Mouse (Mus musculus) heart, postnatal 10 days (tissue): ENCODE results near the gene Gm11115. TPM values are rescaled to one million over a fixed set of nuclear protein-coding genes. Genes with fewer than 3 reads are reported as not detected.

Experiments
- DNase-seq, 2 experiments: peaks; one replicate each; pipeline ENCODE4 v3.0.0; 2021
- intact Hi-C: fragments of 180-260 bp; cut with DNase I; formaldehyde crosslinking; loops from one replicate; pipeline ENCODE4 v1.15.1; 2025
- total RNA-seq, 2 experiments: library from RNA; stranded (reverse); gene quantifications; 2 replicates each; pipeline ENCODE4 v1.2.3; 2021

Gm11115 gene
- total RNA-seq = not detected

DNA sequence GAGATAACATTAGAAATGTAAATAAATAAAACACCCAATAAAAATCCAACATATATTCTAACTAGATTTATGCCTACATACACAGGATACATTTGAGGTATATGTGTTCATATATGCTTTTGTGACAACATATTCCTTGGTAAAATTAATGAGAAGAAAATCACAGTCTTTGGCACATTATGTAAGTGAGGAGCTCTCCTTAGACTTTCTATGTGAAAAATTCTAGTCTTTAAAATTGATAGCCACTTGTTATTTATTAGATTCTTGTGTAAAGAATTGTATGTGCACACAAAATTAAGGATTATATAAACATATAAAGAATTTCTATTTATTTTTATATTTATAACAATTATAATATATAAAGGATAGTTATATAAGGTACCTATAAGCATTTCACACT is at the start of gene Gm11115:
TSS of gene Gm11115 (minus strand) at position 101 of the 400 bp plus-strand sequence.
- DNase-seq = no peak
- intact Hi-C loops = no loop called here

DNA sequence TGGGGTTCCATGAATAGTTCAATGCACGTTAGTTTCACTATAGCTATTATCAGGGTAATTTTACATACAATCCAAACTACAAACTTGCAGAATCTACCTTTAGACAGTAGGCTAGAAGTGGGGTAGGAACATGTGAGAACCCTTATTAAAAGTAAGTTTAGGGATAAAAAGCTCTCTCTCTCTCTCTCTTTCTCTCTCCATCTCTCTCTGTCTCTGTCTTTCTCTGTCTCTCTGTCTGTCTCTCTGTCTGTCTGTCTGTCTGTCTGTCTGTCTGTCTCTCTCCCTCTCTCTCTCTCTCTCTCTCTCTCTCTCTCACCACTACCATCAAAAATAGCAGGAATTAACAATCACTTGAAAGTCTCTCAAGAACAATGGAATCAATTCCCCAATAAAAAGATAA is 42.5 kb downstream of the Gm11115 start, which contains the start of gene Gm11116:
TSS of gene Gm11116 (minus strand) at position 101 of the 400 bp plus-strand sequence.
- intact Hi-C loops = no loop called here
- no peak for DNase-seq

Other genes starting within 250 kb of the Gm11115 start
- gene Csn3, start 228.5 kb downstream of the Gm11115 start, total RNA-seq = not detected
- not detected for gene 2310003L06Rik, start 184.6 kb downstream of the Gm11115 start, total RNA-seq
- gene Gm28434, start 184.6 kb downstream of the Gm11115 start, total RNA-seq = not detected
- gene Cabs1, start 174.7 kb downstream of the Gm11115 start, total RNA-seq = not detected
- not detected for gene Smr3a, start 151.6 kb downstream of the Gm11115 start, total RNA-seq
- not detected for gene Smr2, start 67.5 kb downstream of the Gm11115 start, total RNA-seq
- gene Gm11116, start 42.6 kb downstream of the Gm11115 start, total RNA-seq = not detected
- not detected for gene Gm7714, start 114.8 kb upstream of the Gm11115 start, total RNA-seq
- not detected for gene Prol1, start 163.2 kb upstream of the Gm11115 start, total RNA-seq
- gene Amtn, start 222.0 kb upstream of the Gm11115 start, total RNA-seq = not detected